Comparison of ENCODE assay signal across 8 mouse cellular contexts in the genomic region with DNA sequence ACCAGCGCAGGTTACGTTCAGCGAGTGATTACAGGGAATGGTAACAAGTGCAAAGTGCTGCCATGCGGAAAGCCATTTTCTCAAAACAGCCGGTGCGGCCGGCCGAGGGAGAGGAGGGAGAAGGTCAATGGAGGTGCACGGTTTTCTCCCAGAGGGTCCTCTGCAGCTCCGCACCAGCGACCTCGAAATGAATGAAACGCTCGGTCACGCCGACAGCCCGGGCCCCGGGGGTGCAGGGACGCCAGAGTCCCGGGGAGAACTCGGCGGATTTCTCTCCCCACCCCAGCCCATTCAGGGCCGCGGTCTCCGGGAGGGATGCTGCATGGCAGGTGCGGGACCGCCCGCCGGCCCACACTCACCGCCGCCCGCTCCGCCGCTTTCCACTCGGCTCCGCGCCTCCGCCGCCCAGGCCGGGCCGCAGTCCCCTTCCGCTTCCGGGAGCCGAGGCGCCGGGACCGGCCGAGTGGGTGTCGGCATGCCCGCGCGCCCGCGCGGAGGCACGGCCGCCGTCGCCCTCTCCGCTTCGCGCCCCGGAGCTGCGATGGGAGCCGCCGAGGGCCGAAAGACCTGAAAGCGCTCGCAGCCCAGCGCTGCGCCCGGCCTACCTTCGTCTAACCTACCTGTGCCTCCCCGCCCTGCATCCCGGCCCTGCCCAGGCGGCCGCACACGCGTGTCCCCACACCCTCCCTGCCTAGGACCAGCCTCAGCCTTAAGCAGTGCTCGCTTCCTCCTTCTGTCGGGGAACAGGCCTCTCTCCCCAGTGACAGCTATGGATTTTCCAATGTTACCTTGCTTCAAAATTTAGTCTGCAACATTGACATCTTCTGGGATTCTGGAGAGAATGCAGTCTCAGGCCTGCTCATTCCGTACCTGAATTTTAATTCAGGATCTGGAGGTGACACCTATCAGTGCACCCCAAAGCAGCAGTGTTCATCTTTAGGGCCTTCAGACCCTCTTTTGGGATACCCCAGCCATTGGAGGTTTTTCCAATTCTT. TPM values are rescaled to one million over a fixed set of nuclear protein-coding genes. Genes with fewer than 3 reads are reported as not detected.
DNase-seq lines count a peak whose midpoint lies in the region; ATAC-seq and TF ChIP-seq lines count a peak whose summit lies in the region.

Gene Zdhhc21 (minus strand): TSS at position 828 of the 995 bp plus-strand sequence.

- H3K27me3 ChIP-seq in erythroblast, embryonic 14.5 days (ENCODE audit: control insufficient read depth) = peaks cover 10% of the 10 kb centered on the region
- H3K27me3 ChIP-seq in embryonic facial prominence, embryonic 11.5 days (ENCODE audit: control insufficient read depth, insufficient read depth, low read length) = no peaks in the 10 kb centered on the region
- no peaks in the 10 kb centered on the region for H3K27me3 ChIP-seq in limb, embryonic 15.5 days
- no peaks in the 10 kb centered on the region for H3K27me3 ChIP-seq in midbrain, postnatal 0 days (ENCODE audit: insufficient read depth, low read length)

- no peaks in the 10 kb centered on the region for H3K9me3 ChIP-seq in erythroblast, embryonic 14.5 days (ENCODE audit: control insufficient read depth, low read length)
- no peaks in the 10 kb centered on the region for H3K9me3 ChIP-seq in embryonic facial prominence, embryonic 11.5 days (replicated peaks; ENCODE audit: control insufficient read depth, low read length)
- no peaks in the 10 kb centered on the region for H3K9me3 ChIP-seq in limb, embryonic 15.5 days
- H3K9me3 ChIP-seq in midbrain, postnatal 0 days (ENCODE audit: low read length) = no peaks in the 10 kb centered on the region

- peak; percentile 71 for DNase-seq in embryonic facial prominence, embryonic 11.5 days (ENCODE audit: low spot score)
- peak; percentile 65 for DNase-seq in heart, adult 8-10 months (ENCODE audit: low spot score)
- peak; percentile 82 for DNase-seq in kidney, adult 9 months
- DNase-seq in midbrain, postnatal 0 days (ENCODE audit: low spot score) = peak; percentile 71
- peak; percentile 60 to 77 for DNase-seq in spleen, postnatal 10 days (ENCODE audit: low spot score in 2 of 2)

- ATAC-seq in erythroblast, adult 5-6 weeks (replicated peaks; ENCODE audit: low FRiP score, poor library complexity, severe bottlenecking) = no peak
- ATAC-seq in embryonic facial prominence, embryonic 11.5 days (replicated peaks; ENCODE audit: insufficient number of reproducible peaks, low FRiP score, low TSS enrichment, low read depth) = peak; percentile 92
- ATAC-seq in limb, embryonic 15.5 days (ENCODE audit: insufficient number of reproducible peaks, low FRiP score, low TSS enrichment, low read depth) = peak; percentile 76
- ATAC-seq in midbrain, postnatal 0 days (ENCODE audit: low FRiP score) = peak; percentile 86

- WGBS in embryonic facial prominence, embryonic 11.5 days = under 1% methylated on average over 64 of the region's 82 CpGs
- WGBS in limb, embryonic 15.5 days = under 1% methylated on average over 78 of the region's 82 CpGs
- WGBS in midbrain, postnatal 0 days = 1% methylated on average over 58 of the region's 82 CpGs

- peak within 1 kb of the TSS; percentile 78 for H3K4me2 ChIP-seq in embryonic facial prominence, embryonic 11.5 days (ENCODE audit: low read depth, low read length)
- peak within 1 kb of the TSS; percentile 63 for H3K4me2 ChIP-seq in limb, embryonic 15.5 days
- H3K4me2 ChIP-seq in midbrain, postnatal 0 days (ENCODE audit: low read depth, low read length, poor library complexity, severe bottlenecking) = peak within 1 kb of the TSS; percentile 83

- no peaks in the 10 kb centered on the region for H3K36me3 ChIP-seq in erythroblast, embryonic 14.5 days (ENCODE audit: control insufficient read depth)
- no peaks in the 10 kb centered on the region for H3K36me3 ChIP-seq in embryonic facial prominence, embryonic 11.5 days (replicated peaks; ENCODE audit: control insufficient read depth, insufficient read depth, low read depth, low read length)
- H3K36me3 ChIP-seq in limb, embryonic 15.5 days = no peaks in the 10 kb centered on the region
- no peaks in the 10 kb centered on the region for H3K36me3 ChIP-seq in midbrain, postnatal 0 days (ENCODE audit: insufficient read depth, low read length)

- peak within 1 kb of the TSS; percentile 47 for H3K27ac ChIP-seq in embryonic facial prominence, embryonic 11.5 days (replicated peaks; ENCODE audit: low read depth, low read length)
- peak within 1 kb of the TSS; percentile 82 for H3K27ac ChIP-seq in limb, embryonic 15.5 days
- peak within 1 kb of the TSS; percentile 96 for H3K27ac ChIP-seq in midbrain, postnatal 0 days (ENCODE audit: low read depth, low read length)

- peaks cover 14% of the 10 kb centered on the region for H3K4me1 ChIP-seq in erythroblast, embryonic 14.5 days (ENCODE audit: control insufficient read depth)
- peaks cover 2% of the 10 kb centered on the region for H3K4me1 ChIP-seq in embryonic facial prominence, embryonic 11.5 days (ENCODE audit: control insufficient read depth, insufficient read depth, low read length)
- peaks cover 4% of the 10 kb centered on the region; the same call in 1 of the 2 replicates for H3K4me1 ChIP-seq in limb, embryonic 15.5 days
- H3K4me1 ChIP-seq in midbrain, postnatal 0 days (ENCODE audit: insufficient read depth, low read length) = peaks cover 6% of the 10 kb centered on the region; the same call in 1 of the 2 replicates

- H3K9ac ChIP-seq in embryonic facial prominence, embryonic 11.5 days (replicated peaks; ENCODE audit: low read length) = peak within 1 kb of the TSS; percentile 92
- H3K9ac ChIP-seq in limb, embryonic 15.5 days = peak within 1 kb of the TSS; percentile 88
- peak within 1 kb of the TSS; percentile 97 for H3K9ac ChIP-seq in midbrain, postnatal 0 days (replicated peaks; ENCODE audit: low read length, poor library complexity, severe bottlenecking)

- peak within 1 kb of the TSS; percentile 67 for H3K4me3 ChIP-seq in erythroblast, embryonic 14.5 days (replicated peaks)
- H3K4me3 ChIP-seq in embryonic facial prominence, embryonic 11.5 days (ENCODE audit: low read depth, low read length) = peak within 1 kb of the TSS; percentile 87
- H3K4me3 ChIP-seq in limb, embryonic 15.5 days = peak within 1 kb of the TSS; percentile 74
- peak within 1 kb of the TSS; percentile 81 for H3K4me3 ChIP-seq in midbrain, postnatal 0 days (ENCODE audit: low read depth, low read length)

- TF ChIP-seq CTCF in midbrain, postnatal 0 days (IDR thresholded peaks at IDR 0.05) = peak; percentile 31

RNA-seq across cellular contexts. Expression of gene Zdhhc21, which starts in this region (rescaled TPM):
- polyA plus RNA-seq in erythroblast, embryonic 14.5 days (2012) = not detected in 2 replicates
- total RNA-seq in erythroblast, adult 5-6 weeks (2015; ENCODE audit: low replicate concordance) = 3.6 and 6.3 TPM in 2 replicates
- 2.5 and 3.9 TPM in 2 replicates for total RNA-seq in erythroblast, adult 5-6 weeks (2017; ENCODE audit: low replicate concordance)
- polyA plus RNA-seq in embryonic facial prominence, embryonic 11.5 days (2014; fragmentation: Nextera tagmentation; extraction: Ambion mirVana) = 11.5 and 13.8 TPM in 2 replicates
- total RNA-seq in heart, adult 8-10 months (2022) = 10 to 100 TPM in 3 of 4 experiments, 1 to 10 TPM in 1; 9.2 to 12.5 (median 11.1) TPM
- polyA plus RNA-seq in limb, embryonic 15.5 days (2015; fragmentation: Nextera tagmentation; extraction: Ambion mirVana) = 14.3 and 14.8 TPM in 2 replicates
- 50.3 and 55.1 TPM in 2 replicates for total RNA-seq in midbrain, postnatal 0 days (2014; rRNA removed)
- 11.5 and 14.8 TPM in 2 replicates for polyA plus RNA-seq in midbrain, postnatal 0 days (2015; fragmentation: Nextera tagmentation; extraction: Ambion mirVana)

Comparison
In these comparisons a context has a peak if more than half of its experiments do, and no peak if none do; other contexts are left out.
1. RNA of gene Zdhhc21 (polyA plus RNA-seq): 11.5 to 14.8 TPM in midbrain, postnatal 0 days, 14.3 to 14.8 TPM in limb, embryonic 15.5 days and 11.5 to 13.8 TPM in embryonic facial prominence, embryonic 11.5 days; not detected in erythroblast, embryonic 14.5 days; every median in the first group is over 10 times any median in the second.
2. Peak in every context shown above with its lines, with median percentiles within 50 percentile points of each other: H3K4me3 ChIP-seq, DNase-seq, H3K27ac ChIP-seq, H3K4me2 ChIP-seq and H3K9ac ChIP-seq.